Mouse (Mus musculus) left cerebral cortex, adult 2 months (tissue): ENCODE measurements around the gene Tnip1. TPM values are rescaled to one million over a fixed set of nuclear protein-coding genes. Genes with fewer than 3 reads are reported as not detected.
A peak's percentile ranks its signal among the peaks of the same experiment; 100 is the strongest.
"Not testable (repeated sequence)": the region's sequence is repeated elsewhere in the genome, so short reads cannot be mapped to it uniquely, and the experiment has no call there.

Experiments used
- DNase-seq, 2 experiments: peaks; one replicate each; pipeline ENCODE4 v3.0.0; 2021 to 2022; ENCODE audit warnings: low spot score in 2 of 2, mixed read lengths in 1 of 2; ENCODE audit errors: extremely low spot score in 1 of 2
- H3K27ac ChIP-seq: fragments of 200-600 bp; 2 replicates; pipeline ENCODE4 v1.8.1; 2022
- H3K4me3 ChIP-seq: fragments of 200-600 bp; 2 replicates; pipeline ENCODE4 v1.8.1; 2022
- CTCF ChIP-seq: fragments of 200-600 bp; IDR thresholded peaks from 2 replicates; pipeline ENCODE4 v1.8.1; 2022; ENCODE audit warnings: antibody characterized with exemption, mild to moderate bottlenecking, moderate library complexity
- intact Hi-C: fragments of 180-260 bp; cut with DNase I; formaldehyde crosslinking; loops from one replicate; pipeline ENCODE4 v1.15.1; 2025
- total RNA-seq, 2 experiments: library from RNA; stranded (reverse); gene quantifications; 2 replicates each; pipeline ENCODE4 v1.2.3; 2021

Tnip1 gene
- total RNA-seq, 2 experiments from 2014 or later: 38.3 to 38.4 TPM

- TF ChIP-seq CTCF: no peak
- no peak for DNase-seq
- Histone ChIP-seq H3K27ac (no peak overlapping the region), H3K4me3 (no peak overlapping the region)
- intact Hi-C loops: no loop called here
Observed at GRCm38 (mm10) chr11:54965234-54965633, 2.5 kb upstream of the Tnip1 start.

GRCm38 (mm10) chr11:54961921-54962320 lies 796 bp downstream of the Tnip1 start:
- intact Hi-C loops: no loop called here

GRCm38 (mm10) chr11:54961164-54961850 lies 1.4 kb downstream of the Tnip1 start:
- Histone ChIP-seq H3K4me3 (no peak overlapping the region), H3K27ac (no peak overlapping the region)
- TF ChIP-seq CTCF: no peak
- DNase-seq: no peak
- intact Hi-C loops: no loop called here

More at GRCm38 (mm10) chr11:54961921-54962320, 796 bp downstream of the Tnip1 start:
- no peak for DNase-seq
- Histone ChIP-seq H3K27ac (no peak overlapping the region), H3K4me3 (no peak overlapping the region)
- no peak for TF ChIP-seq CTCF

- Histone ChIP-seq H3K4me3 (no peak overlapping the region), H3K27ac (no peak overlapping the region)
- TF ChIP-seq CTCF: no peak
- no peak for DNase-seq
- intact Hi-C loops: no loop called here
Observed at GRCm38 (mm10) chr11:54960251-54960650, 2.5 kb downstream of the Tnip1 start.

- no peak overlapping the region for H3K27ac ChIP-seq
- no peak for DNase-seq
- no peak overlapping the region for H3K4me3 ChIP-seq
- TF ChIP-seq CTCF: no peak
- intact Hi-C loops: no loop called here
Observed at GRCm38 (mm10) chr11:54958571-54959073, 4.1 kb downstream of the Tnip1 start.

- intact Hi-C loops: not testable (repeated sequence)
Observed at GRCm38 (mm10) chr11:54957708-54958107, 5.0 kb downstream of the Tnip1 start.

GRCm38 (mm10) chr11:54956912-54957311 lies 5.8 kb downstream of the Tnip1 start:
- H3K27ac ChIP-seq: no peak overlapping the region
- DNase-seq: no peak
- TF ChIP-seq CTCF: no peak
- no peak overlapping the region for H3K4me3 ChIP-seq
- intact Hi-C loops: no loop called here

More at GRCm38 (mm10) chr11:54957708-54958107, 5.0 kb downstream of the Tnip1 start:
- not testable (repeated sequence) for H3K4me3 ChIP-seq, H3K27ac ChIP-seq, DNase-seq

GRCm38 (mm10) chr11:54955735-54956480 lies 6.8 kb downstream of the Tnip1 start:
- H3K27ac ChIP-seq: peak overlapping the region; percentile 97
- intact Hi-C loops: no loop called here
- TF ChIP-seq CTCF: no peak; the same call in 1 of the 2 replicates
- DNase-seq: peak; percentile 97
- H3K4me3 ChIP-seq: peak overlapping the region; percentile 76

GRCm38 (mm10) chr11:54955400-54955734 lies 7.3 kb downstream of the Tnip1 start:
- DNase-seq, intact Hi-C loops: not testable (repeated sequence)
- peak overlapping the region; percentile 97 for H3K27ac ChIP-seq
- peak overlapping the region; percentile 76 for H3K4me3 ChIP-seq

GRCm38 (mm10) chr11:54954716-54955115 lies 8.0 kb downstream of the Tnip1 start:
- no peak overlapping the region for H3K27ac ChIP-seq
- no peak overlapping the region for H3K4me3 ChIP-seq
- TF ChIP-seq CTCF: no peak
- no peak for DNase-seq
- intact Hi-C loops: no loop called here

- intact Hi-C loops: no loop called here
- no peak for TF ChIP-seq CTCF
- Histone ChIP-seq H3K27ac (no peak overlapping the region), H3K4me3 (no peak overlapping the region)
- DNase-seq: peak in 1 of 2 experiments; percentile 26
Observed at GRCm38 (mm10) chr11:54953993-54954446, 8.7 kb downstream of the Tnip1 start.

- H3K27ac ChIP-seq: no peak overlapping the region
- DNase-seq: no peak
- TF ChIP-seq CTCF: no peak
- intact Hi-C loops: no loop called here
- H3K4me3 ChIP-seq: no peak overlapping the region
Observed at GRCm38 (mm10) chr11:54952651-54953050, 10.1 kb downstream of the Tnip1 start.
